Mouse (Mus musculus) CD4-positive naive resting alpha-beta T cell, adult 57 days (primary cell): ENCODE measurements around the gene Camk2n2. TPM values are rescaled to one million over a fixed set of nuclear protein-coding genes. Genes with fewer than 3 reads are reported as not detected.

ENCODE experiments used
- total RNA-seq: library from RNA; stranded (reverse); gene quantifications from one replicate; pipeline ENCODE4 v1.2.4, GENCODE M21; 2023

The Camk2n2 gene
- not detected for total RNA-seq

DNA sequence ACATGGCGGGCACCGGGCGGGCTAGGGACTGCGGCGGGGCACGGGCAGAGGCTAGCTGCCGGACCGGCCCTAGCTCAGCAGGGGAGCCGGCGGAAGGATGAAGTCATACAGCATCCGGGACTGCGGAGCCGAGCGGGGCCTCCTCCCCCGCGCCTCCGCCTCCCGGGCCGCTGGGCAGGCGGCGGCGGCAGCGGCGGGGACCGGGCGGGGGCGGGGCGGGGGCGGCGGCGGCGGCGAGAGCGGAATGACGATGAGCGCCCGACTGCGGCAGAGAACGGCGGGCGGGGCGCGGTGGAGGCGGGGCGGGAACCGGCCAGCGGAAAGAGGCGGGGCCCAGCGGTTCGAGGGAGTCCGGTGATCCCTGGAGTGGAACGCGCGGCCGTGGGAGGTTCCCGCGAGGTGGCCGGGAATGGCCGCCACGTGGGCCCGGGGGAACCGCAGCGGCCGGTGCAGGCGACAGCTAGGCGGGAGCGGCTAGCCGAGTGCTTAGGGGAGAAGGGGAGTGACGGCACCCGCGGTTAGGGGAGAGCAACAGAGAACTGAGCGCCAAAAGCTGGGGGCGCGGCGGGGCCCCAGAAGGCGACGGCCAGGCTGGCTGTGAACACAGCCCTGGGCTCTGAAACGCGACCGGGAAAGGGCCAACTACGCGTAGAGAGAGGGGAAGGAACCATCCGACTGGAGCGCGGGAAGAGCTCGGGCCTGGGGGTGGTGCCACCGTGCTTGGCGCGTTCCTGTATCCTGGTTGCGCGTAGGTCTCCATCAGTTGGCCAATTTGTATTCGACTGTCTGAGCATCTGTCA, at the start of gene Camk2n2:
Gene Camk2n2 (minus strand): TSS at position 97 of the 800 bp plus-strand sequence.

DNA sequence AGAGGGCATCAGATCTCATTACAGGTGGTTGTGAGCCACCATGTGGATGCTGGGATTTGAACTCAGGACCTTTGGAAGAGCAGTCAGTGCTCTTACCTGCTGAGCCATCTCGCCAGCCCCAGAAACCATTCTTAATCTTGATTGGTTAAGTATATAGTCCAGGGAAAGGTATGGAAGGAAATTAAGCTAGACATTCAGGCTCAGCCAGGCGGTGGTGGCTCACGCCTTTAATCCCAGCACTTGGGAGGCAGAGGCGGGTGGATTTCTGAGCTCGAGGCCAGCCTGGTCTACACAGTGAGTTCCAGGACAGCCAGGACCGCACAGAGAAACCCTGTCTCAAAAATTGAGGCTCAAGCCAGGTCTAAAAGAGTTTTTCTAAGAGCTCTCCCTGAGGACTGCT, 46.9 kb upstream of the Camk2n2 start, which contains the start of gene Eif4g1:
Gene Eif4g1 (plus strand): TSS at position 301 of the 400 bp plus-strand sequence.

DNA sequence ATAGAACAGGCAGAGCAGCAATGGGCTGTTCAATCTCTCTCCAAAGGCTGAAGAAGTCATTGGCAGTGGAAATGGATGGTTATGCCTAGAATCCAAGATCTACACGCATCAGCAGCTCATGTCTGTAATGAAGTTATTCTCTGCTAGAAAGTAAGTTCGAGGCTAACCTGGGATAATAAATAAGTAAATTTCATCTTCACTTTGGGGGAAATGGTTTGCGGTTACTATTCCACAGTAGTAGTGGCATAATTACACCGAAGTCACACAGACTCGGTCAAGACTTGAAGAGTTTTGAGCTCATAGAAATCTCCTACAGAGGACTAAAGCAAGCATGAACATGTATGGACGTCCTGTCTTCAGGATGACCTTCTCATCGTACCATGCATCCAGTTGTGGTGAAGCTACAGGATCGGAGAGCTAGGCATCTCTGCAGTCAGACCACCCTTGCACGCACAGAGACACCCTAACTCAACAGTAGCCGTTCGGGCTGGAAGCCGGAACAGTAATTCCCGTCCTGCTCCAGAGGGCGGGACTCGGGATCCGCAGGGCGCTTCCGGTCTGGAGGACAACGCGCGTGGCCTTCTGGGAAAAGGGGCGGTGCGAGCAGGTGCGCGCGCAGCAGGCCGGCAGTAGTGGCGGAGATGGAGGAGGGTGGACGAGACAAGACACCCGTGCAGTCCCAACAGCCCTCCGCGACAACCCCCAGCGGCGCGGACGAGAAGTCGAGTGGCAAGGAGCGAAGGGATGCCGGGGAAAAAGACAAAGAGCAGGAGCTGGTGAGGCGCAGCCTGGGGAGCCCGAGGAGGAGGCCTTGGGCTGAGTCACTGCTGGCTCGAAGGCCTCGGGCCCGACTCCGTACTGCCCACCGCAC, 30.2 kb upstream of the Camk2n2 start, which contains the start of gene Psmd2:
Gene Psmd2 (plus strand): TSS at position 577 of the 871 bp plus-strand sequence.

DNA sequence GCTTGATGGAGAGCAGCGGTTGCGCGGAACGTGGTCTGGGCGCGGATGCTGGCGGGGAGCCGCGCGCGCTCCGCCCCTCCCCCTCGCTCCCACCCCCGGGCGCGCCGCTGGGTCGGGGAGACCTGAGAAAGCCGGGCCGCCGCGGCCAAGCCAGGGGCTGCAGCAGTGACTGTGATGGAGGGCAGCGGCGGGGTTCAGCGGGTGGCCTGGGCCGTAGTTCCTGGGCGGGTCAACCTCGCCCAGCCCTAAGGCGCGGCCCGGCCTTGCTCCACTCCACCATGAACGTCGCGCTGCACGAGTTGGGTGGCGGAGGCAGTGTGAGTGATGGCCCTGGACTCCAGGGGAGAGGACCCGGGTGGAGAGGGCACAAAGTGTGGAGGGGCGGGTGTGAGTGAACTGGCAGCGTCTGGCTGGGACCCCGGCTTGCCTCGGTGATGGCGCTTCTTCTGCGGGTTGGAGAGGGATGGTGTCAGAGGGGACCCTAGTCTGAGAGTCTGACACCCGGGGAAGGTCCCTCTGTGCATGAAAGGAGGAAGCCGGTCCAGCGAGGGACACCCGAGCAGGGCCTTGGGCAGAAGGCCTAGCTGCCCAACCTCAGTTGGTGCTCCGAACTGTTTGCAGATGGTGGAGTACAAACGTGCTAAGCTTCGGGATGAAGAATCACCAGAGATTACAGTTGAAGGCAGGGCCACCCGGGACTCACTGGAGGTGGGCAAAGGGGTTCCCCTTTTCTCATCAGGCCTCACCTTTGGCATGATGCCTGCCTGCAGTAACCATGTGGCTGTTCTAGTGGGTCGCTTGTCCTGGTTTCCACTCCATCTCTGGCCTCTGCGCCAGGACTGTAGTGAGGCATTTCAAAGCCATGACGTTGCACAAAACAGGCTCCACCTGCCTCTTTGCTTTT, 8.9 kb upstream of the Camk2n2 start, which contains the start of gene Ece2:
Gene Ece2 (plus strand): TSS at position 98 of the 904 bp plus-strand sequence.

DNA sequence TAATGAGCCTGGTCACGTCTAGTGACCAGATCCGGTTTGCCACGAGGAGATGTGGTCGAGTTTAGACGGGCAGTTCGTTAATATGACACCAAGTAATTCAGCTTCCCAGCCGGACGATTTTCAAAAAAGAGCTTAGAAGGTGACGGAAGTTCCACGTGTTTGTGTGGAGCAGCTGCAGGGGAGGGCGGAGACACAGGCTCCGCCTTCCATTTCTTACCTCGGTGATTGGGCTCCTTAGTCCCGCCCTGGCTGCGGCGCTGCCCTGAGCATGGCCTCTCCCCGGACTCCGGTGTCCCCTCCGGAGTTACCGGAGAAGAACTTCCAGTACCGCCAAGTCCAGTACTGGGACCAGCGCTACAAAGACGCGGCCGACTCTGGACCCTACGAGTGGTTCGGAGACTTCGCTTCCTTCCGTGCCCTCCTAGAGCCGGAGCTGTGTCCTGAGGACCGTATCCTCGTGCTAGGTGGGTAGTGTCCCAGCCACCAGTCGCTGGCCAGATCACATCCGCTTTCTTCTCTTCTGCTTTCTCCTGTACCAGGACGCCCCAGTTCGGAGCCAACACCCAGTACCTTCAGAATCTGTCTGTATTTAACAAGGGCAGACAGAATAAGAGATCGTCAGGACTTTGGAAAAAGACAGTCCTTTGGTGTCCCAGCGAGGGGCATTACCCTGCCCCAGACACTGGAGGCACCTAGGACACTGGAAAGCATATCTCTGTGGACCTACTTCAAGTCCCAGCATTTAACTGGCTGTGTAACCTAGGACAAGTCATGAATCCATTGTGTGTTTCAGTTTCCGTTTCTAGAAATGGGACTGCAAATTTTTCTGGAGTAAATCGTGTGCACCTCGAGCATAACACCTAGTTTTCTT, 9.5 kb downstream of the Camk2n2 start, which contains the start of the genes Eef1akmt4, Gm49333 and Alg3:
Gene Eef1akmt4 (plus strand): TSS at position 237 of the 871 bp plus-strand sequence.
Gene Gm49333 (plus strand): TSS at position 254 of the 871 bp plus-strand sequence.
Gene Alg3 (minus strand): TSS at position 379 of the 871 bp plus-strand sequence.

DNA sequence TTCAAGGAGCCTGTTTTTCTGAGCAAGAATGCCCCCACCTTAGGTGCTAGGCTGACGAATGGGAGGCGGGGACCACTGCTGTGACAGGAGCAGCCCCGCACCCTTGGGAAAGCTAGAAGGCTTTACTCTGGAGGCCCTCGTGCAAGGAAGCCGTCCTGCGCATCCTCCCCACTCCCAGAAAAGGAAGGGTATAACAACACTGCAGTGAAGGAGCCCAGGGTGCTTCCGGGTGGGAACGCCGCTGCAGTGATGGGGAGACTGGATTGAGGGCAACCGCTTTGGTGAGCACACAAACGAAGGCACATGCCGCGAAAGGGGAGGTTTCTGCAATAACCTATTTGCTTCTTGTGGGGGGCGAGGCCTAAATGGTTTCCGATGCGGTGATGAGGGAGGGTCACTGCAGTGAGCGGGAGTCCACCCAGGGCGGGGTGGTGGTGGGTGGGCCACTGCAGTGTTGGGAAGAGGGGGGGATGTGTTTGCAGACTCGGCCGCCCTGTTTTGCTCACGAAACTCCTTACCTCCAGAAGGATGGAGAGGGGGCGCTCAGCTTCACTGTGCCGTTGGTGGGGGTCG, 31.6 kb downstream of the Camk2n2 start, which contains the start of gene Vwa5b2:
Gene Vwa5b2 (plus strand): TSS at position 106 of the 573 bp plus-strand sequence.

Other genes with a start within 250 kb of the Camk2n2 start
- 55.5 TPM for gene Abcc5, start 194.9 kb downstream of the Camk2n2 start, total RNA-seq
- gene Eif2b5, start 122.5 kb downstream of the Camk2n2 start, total RNA-seq: 57.6 TPM
- gene Dvl3, start 104.3 kb downstream of the Camk2n2 start, total RNA-seq: 39.1 TPM
- 175 TPM for gene Ap2m1, start 85.8 kb downstream of the Camk2n2 start, total RNA-seq
- gene Abcf3, start 72.7 kb downstream of the Camk2n2 start, total RNA-seq: 116 TPM
- gene Vwa5b2, start 31.8 kb downstream of the Camk2n2 start, total RNA-seq: 1.3 TPM
- gene Eef1akmt4, start 9.7 kb downstream of the Camk2n2 start, total RNA-seq: 9.0 TPM
- gene Gm49333, start 9.7 kb downstream of the Camk2n2 start, total RNA-seq: not detected
- gene Alg3, start 9.6 kb downstream of the Camk2n2 start, total RNA-seq: 11.4 TPM
- not detected for gene Ece2, start 8.5 kb upstream of the Camk2n2 start, total RNA-seq
- 111 TPM for gene Psmd2, start 30.4 kb upstream of the Camk2n2 start, total RNA-seq
- 335 TPM for gene Eif4g1, start 47.0 kb upstream of the Camk2n2 start, total RNA-seq
- gene Fam131a, start 72.0 kb upstream of the Camk2n2 start, total RNA-seq: 0.62 TPM
- 16.2 TPM for gene Polr2h, start 96.4 kb upstream of the Camk2n2 start, total RNA-seq
- 5.9 TPM for gene Clcn2, start 96.5 kb upstream of the Camk2n2 start, total RNA-seq
- gene Chrd, start 111.8 kb upstream of the Camk2n2 start, total RNA-seq: not detected
- not detected for gene Thpo, start 113.2 kb upstream of the Camk2n2 start, total RNA-seq